In the genomic region with DNA sequence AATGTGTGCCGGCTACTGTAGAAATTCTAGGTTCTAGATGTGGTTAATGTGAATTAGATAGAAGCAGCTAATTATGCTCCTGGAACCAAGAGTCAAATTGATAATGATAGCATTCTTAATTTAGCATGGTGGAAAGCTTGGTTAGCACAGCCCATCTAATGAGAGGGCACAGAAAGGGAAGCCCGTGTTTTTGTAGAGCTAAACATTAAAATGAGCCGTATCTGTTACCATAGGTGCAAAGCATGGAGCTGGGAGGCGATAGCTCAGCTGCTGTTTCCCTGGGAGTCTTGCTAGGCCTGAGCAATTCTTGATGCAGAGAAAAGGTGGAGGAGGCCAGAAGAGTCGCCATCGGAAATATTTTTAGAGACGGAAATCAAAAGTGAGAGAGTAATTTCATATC, we compare ENCODE assay signal across 24 mouse cellular contexts. TPM values are rescaled to one million over a fixed set of nuclear protein-coding genes. Genes with fewer than 3 reads are reported as not detected.
"Had no signal": no experiment of that assay in that cellular context is flagged by ENCODE, and none has a peak within 500 bp of the region (broad histone marks: within the 10 kb centered on the region; RNA-seq: fewer than 3 reads in every experiment).

No protein-coding gene starts in this region.

- H3K4me2 ChIP-seq: kidney, embryonic 15.5 days; limb, embryonic 13.5 days; liver, embryonic 12.5 days; liver, embryonic 15.5 days; neural tube, embryonic 13.5 days; stomach, embryonic 15.5 days had no signal

- H3K9me3 ChIP-seq: kidney, embryonic 15.5 days; limb, embryonic 10.5 days; limb, embryonic 13.5 days; liver, embryonic 12.5 days; liver, embryonic 15.5 days; neural tube, embryonic 13.5 days; stomach, embryonic 15.5 days had no signal

- H3K27me3 ChIP-seq: stomach, embryonic 15.5 days had no signal

- H3K36me3 ChIP-seq: kidney, embryonic 15.5 days; limb, embryonic 10.5 days; limb, embryonic 13.5 days; liver, embryonic 12.5 days; liver, embryonic 15.5 days; neural tube, embryonic 13.5 days; stomach, embryonic 15.5 days had no signal

- DNase-seq: kidney, adult 8-10 months; kidney, postnatal 10 days; kidney, postnatal 4 days; liver; lung, adult 2 months; lung, postnatal 14 days; lung, postnatal 4 days; midbrain, embryonic 14.5 days; retina, postnatal 1 day; right cerebral cortex, postnatal 25 days; spleen, adult 18-20 months; thymus, postnatal 25 days had no signal

- H3K27ac ChIP-seq: kidney, embryonic 15.5 days; limb, embryonic 10.5 days; limb, embryonic 13.5 days; liver, embryonic 12.5 days; liver, embryonic 15.5 days; neural tube, embryonic 13.5 days; stomach, embryonic 15.5 days had no signal

- H3K4me1 ChIP-seq: kidney, embryonic 15.5 days; limb, embryonic 10.5 days; limb, embryonic 13.5 days; liver, embryonic 12.5 days; liver, embryonic 15.5 days; neural tube, embryonic 13.5 days; stomach, embryonic 15.5 days had no signal

- H3K9ac ChIP-seq: kidney, embryonic 15.5 days; limb, embryonic 13.5 days; liver, embryonic 12.5 days; liver, embryonic 15.5 days; neural tube, embryonic 13.5 days; stomach, embryonic 15.5 days had no signal

- ATAC-seq: liver, embryonic 12.5 days had no signal

- H3K4me3 ChIP-seq: kidney, embryonic 15.5 days; limb, embryonic 10.5 days; limb, embryonic 13.5 days; liver, embryonic 12.5 days; liver, embryonic 15.5 days; myocyte; neural tube, embryonic 13.5 days; stomach, embryonic 15.5 days had no signal

RNA-seq across cellular contexts. Expression of gene Olig1, which starts 22.5 kb away (rescaled TPM):
- total RNA-seq: megakaryocyte progenitor cell, adult 5-6 weeks; megakaryocyte-erythroid progenitor cell, adult 5-6 weeks; neutrophil, adult 5-6 weeks had no signal
- polyA plus RNA-seq: limb, embryonic 10.5 days; liver, embryonic 12.5 days; lung, embryonic 16.5 days; myocyte had no signal
